Mouse (Mus musculus) A20 (cell line): ENCODE data around the gene Hoxb4.

ENCODE experiments used
- DNase-seq: peaks from one replicate; pipeline ENCODE4 v3.0.0-alpha.2; 2011; ENCODE audit warnings: low read depth, low spot score

The Hoxb4 gene

DNA sequence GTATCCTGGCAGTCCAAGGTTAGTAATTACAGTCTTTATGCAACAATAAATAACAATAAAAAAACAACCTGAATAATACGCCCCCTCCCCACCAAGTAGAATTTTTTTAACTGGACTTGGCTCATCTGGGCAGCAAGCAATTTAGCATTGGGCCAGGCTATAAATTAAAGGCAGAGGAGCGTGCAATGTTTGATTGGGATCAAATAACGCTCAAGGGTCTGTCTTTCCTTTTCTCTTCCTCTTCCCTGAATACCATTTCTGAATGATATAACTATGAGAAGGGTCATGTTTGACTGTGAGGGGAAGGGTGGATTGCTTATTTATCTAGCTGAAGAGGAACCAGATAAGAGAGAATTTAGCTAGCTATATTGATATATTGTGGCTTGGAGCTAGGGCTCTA lies 30.9 kb downstream of the Hoxb4 start:
- no peak for DNase-seq

- DNase-seq, result no peak
Measured at GRCm38 (mm10) chr11:96349491-96350340, 31.6 kb downstream of the Hoxb4 start.

DNA sequence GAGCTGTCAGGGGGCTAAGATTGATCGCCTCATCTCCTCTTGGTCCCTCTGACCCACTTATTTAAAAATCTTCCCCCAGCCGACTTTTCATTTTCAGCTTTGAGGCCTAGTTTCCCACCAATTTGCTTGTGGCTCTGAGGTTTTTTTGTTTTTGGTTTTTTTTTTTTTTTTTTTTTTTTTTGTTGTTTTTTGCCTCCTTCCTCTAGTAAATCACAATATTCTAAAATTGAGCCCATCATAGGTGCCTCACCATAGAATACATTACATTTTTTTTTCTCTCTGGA lies 32.2 kb downstream of the Hoxb4 start, which contains the start of gene Hoxb2:
Gene Hoxb2, plus strand, starts transcription at position 185 of the 284 bp plus-strand sequence.
- no peak for DNase-seq

DNA sequence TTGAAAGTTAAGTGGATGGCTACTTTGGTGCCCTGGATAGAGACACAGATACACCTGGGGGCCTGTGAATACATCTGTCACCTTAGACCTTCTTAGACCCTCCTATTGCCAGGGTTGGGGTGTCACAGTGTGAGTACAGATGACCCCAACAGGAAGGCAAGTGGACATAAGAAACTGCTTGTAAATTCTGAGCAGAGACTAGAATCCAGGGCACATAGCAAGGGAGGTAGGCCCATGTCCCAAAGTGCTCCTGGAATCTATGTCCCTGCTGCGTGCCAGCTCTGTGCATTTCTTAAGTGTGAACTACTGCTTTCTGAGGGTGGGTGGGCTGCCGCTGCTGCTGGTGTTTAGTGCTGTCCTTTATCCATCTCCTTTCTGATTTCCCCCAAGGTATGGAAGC lies 32.7 kb downstream of the Hoxb4 start:
- DNase-seq, result no peak

- no peak for DNase-seq
Measured at GRCm38 (mm10) chr11:96351312-96351711, 33.2 kb downstream of the Hoxb4 start.

- DNase-seq, result no peak
Measured at GRCm38 (mm10) chr11:96351831-96352230, 33.8 kb downstream of the Hoxb4 start.

DNA sequence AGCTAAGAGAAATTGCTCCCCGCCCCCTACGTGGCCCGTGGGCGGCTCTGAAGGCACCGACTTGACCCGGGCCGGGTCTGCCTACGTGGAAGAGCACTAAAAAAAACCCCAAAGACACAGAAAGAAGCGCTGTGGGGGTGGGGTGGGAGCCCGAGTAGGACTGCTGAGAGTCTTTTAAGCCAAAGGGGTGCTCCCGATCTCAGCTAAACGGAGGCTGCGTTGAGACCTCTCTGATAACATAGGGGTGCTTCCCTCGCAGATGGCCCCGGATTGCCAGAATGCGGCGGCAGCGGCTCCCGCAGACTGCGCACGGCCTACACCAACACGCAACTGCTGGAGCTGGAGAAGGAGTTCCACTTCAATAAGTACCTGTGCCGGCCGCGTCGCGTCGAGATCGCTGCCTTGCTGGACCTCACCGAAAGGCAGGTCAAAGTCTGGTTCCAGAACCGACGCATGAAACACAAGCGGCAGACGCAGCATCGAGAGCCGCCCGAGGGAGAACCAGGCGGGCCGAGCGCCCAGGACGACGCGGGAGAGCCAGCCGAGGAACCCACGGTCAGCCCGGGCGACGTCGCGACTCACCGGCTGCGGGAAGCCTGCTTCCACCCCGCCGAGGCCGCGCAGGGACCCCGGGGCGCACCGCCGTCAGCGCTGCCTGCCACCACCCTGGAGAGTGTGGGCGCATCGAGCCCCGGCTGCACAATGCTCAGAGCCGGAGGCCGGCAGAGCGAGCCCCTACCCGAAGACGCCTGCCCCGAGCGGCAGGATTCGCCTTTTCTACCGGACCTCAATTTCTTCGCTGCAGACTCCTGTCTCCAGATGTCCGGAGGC lies 34.8 kb downstream of the Hoxb4 start:
- no peak for DNase-seq

- DNase-seq, result no peak
Measured at GRCm38 (mm10) chr11:96353522-96353841, 35.4 kb downstream of the Hoxb4 start.

DNA sequence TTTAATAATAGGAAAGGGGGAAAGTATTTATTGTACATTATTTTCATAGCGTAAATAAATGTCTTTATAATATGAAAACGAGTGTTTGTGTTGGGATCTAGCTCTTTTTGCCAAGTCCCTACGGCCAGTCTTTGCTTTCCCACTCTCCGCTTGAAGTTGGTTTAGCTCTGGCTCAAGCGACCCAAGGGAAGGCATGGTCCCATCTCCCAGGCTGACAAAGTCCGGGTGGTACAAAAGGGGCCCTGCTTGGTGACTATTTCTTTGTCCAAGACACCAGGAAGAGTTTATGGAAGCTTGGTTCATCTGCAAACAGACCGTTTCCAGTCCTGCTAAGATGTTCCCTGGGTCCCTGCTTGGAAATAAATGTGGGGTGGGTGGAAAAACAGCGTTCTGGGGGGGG lies 35.9 kb downstream of the Hoxb4 start:
- DNase-seq, result no peak

DNA sequence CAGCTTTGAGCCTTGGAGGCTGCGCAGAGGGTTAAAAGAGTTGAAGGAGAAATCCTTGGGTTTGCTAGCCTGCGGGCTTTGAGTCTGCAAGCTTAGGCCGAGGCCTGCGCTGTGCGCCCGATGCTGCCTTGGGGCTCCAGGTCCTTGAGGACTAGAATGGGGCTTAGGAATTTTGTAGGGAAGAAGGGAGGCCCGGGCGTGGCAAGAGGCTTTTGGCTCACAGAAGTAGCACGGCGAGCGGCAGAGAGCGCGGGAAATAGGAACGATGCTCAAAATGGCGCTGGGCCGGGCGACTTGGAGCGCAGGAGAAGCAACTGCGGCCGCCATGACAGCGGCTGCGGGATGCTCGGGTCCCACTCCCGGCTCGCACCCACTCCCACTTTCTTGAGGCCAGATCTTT lies 36.3 kb downstream of the Hoxb4 start:
- DNase-seq, result no peak

DNA sequence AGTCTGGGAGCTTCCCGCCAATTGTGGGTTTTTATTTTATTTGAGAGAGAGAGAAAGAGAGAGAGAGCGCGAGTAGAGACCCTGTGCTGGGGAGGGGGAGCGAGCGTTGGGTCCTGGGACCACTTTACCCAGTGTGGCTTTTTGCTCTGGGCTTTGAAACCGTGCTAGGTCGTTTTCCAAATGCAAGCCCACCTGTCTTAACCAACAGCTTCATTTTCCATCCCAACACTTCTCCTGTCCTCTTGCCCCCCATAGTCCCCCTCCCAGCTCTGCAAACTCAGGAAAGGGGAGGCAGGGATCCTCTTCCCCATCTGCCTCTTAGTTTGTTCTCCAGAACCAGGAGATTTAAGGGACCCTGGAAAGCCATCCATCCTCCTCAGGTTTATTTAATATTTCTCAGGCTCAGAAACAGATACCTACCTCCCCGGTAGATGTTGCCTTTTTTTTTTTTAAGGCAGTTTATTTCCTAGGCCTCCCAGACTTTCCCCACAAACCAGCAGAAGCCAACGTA lies 36.8 kb downstream of the Hoxb4 start:
- no peak for DNase-seq

- no peak for DNase-seq
Measured at GRCm38 (mm10) chr11:96363807-96364206, 45.7 kb downstream of the Hoxb4 start.

- no peak for DNase-seq
Measured at GRCm38 (mm10) chr11:96365441-96366091, 47.5 kb downstream of the Hoxb4 start, which contains the start of gene Hoxb1. Gene Hoxb1 (plus strand): TSS chr11:96365752.

- no peak for DNase-seq
Measured at GRCm38 (mm10) chr11:96366092-96367041, 48.3 kb downstream of the Hoxb4 start.

DNA sequence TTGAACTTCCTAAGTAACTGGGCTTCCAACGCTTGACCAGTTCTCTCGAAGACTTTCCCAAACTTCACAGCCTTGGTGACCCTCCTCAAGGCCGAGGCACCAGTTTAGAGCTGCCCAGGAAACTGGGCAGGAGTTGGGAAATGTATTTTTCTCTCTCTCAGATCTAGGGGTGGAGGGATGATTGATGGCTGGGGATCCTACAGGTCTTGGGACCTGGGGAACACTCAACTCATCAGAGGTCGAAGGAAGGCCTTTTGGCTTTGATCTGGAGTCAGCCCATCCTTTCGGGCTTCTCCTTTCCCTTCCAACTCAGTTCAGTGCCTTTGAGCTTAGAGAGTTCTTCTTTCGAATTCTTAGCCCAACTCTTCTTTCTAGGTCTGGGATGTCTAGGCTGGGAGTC lies 49.1 kb downstream of the Hoxb4 start:
- no peak for DNase-seq

DNA sequence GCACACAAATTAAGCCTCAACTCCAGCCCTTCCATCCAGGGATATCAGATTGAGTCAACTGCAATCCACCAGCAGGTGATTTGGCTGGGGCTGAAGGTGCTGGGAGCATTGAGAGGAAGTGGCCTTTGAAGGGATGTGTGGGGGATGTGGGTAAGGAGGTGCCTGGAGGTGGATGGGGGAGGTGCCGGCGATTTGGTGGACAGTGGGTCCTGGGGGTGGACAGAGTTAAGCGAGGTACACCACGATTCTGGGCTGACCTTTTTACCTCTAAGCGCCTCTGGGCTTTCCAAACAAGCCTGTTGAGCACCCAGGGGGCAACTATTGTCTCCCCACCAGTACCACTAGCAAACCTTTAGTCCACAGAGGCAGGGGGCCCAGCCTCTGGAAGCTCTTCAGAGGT lies 50.6 kb downstream of the Hoxb4 start:
- DNase-seq, result no peak

DNA sequence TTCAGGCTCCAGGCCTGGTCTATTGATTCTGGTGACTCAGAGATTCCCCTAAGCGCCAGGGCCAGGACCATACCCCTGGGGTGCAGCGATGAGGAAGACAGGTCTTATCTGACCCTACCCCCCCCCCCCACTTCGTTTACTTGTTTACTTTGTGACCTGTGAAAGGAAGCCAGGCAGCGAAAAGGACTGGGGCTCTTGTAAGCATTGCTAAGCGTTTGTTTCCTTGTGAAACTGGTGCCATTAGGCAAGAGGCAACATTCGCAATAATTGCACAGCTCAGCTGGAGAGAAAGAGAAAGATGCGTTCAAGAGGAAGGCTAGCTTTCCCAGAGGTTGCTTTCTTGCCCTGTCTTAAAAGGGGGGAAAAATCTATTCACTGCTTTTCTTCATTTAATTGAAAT lies 51.1 kb downstream of the Hoxb4 start:
- no peak for DNase-seq
